Mouse (Mus musculus): Measurements from ENCODE around the gene Scamp3. TPM values are rescaled to one million over a fixed set of nuclear protein-coding genes. Genes with fewer than 3 reads are reported as not detected.

Gene Scamp3
- polyA plus RNA-seq, 2 experiments, result 93.9 to 114 TPM

DNA sequence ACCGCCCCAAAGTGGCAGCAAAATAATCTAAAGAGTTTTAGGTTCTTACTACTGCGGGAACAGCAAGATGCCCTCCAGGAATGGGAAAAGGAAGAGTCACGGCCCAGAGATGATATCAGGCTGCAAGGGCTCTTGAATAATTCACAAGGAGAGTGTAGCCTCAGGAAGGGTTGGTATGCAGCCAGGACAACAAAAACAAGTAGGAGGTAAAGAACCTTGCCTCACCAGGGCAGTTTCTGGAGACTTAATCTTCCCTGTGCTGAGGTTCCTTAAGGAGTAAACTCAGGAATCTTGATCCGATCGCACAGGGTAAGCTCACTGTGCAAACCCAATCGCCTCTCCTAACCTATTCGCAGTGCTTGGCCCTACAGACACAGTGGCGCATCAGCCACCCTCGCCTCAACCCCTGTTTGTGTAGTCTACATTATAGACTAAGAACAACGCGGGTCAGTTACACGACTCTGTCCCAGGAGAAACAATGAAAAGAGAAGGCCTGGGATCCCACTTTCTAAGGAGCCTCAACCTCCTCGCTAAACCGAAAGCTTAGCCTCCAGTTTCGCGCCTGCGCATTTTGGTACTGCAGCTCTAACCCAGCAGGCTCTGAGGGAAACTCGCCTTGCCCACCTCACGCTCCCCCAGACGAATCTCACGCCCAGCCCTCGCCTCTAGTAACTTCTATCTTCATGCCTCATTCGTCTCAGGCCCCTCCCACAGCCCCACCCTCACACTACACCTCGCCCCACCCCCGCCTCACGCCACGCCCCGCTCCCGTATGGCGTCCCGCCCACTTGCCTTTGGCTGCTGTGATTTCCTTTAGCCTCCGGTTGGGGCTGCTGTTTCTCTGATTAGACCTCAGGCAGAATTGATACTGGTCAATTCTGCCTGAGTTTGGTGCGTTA is 19.0 kb downstream of the Scamp3 start:
- DNase-seq (ENCODE audit: low spot score) (peak; percentile 96), ATAC-seq (ENCODE audit: low FRiP score, low read depth) (peak; percentile 96)
- Histone ChIP-seq H3K9me3 (ENCODE audit: control insufficient read depth, low read length) (no peaks in the 10 kb centered on the region), H3K27ac (replicated peaks; ENCODE audit: low read depth, low read length) (peak overlapping the region; percentile 67), H3K9ac (ENCODE audit: low read depth, low read length, severe bottlenecking) (peak overlapping the region; percentile 60), H3K36me3 (ENCODE audit: control insufficient read depth, insufficient read depth, low read length) (no peaks in the 10 kb centered on the region), H3K4me2 (replicated peaks; ENCODE audit: low read depth, low read length, severe bottlenecking) (peak overlapping the region; percentile 66), H3K4me1 (ENCODE audit: control insufficient read depth, insufficient read depth, low read length) (peaks cover 8% of the 10 kb centered on the region), H3K4me3 (replicated peaks; ENCODE audit: low read length) (peak overlapping the region; percentile 40), H3K27me3 (ENCODE audit: control insufficient read depth, insufficient read depth, low read length) (no peaks in the 10 kb centered on the region)
- WGBS, result 11% methylated on average over 33 of the region's 33 CpGs
- TF ChIP-seq POLR2A (IDR thresholded peaks at IDR 0.05; ENCODE audit: borderline replicate concordance, extremely low read depth, insufficient read depth, insufficient read length), result peak; percentile 76; the same call in 1 of the 2 replicates

DNA sequence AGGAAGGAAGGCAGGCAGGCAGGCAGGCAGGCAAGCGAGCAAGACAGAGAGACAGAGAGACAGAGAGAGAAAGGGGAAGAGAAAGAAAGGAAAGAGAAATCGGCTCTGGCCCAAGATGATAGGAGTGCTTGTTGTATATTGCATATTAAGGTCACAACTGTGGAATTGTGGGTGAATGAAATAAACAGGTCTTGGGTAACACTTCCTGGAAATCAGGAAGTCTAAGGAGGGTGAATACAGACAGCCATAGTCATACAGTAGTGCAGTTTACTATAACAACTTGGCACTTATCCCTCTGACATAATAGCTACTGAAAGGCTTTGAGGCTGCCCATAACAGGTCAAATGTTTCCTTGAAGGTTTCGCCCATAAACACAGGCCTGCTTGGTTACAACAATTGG is 22.6 kb downstream of the Scamp3 start:
- no peak for ATAC-seq (ENCODE audit: low FRiP score, low read depth)
- no peaks in the 10 kb centered on the region for H3K27me3 ChIP-seq (ENCODE audit: control insufficient read depth, insufficient read depth, low read length)
- H3K9ac ChIP-seq (ENCODE audit: low read depth, low read length, severe bottlenecking), result no peak overlapping the region
- WGBS, result 76% methylated on average over 3 of the region's 3 CpGs
- H3K4me2 ChIP-seq (replicated peaks; ENCODE audit: low read depth, low read length, severe bottlenecking), result no peak overlapping the region
- no peak overlapping the region for H3K4me3 ChIP-seq (replicated peaks; ENCODE audit: low read length)
- H3K9me3 ChIP-seq (ENCODE audit: control insufficient read depth, low read length), result no peaks in the 10 kb centered on the region
- DNase-seq (ENCODE audit: low spot score), result no peak
- TF ChIP-seq POLR2A (IDR thresholded peaks at IDR 0.05; ENCODE audit: borderline replicate concordance, extremely low read depth, insufficient read depth, insufficient read length), result no peak
- H3K36me3 ChIP-seq (ENCODE audit: control insufficient read depth, insufficient read depth, low read length), result no peaks in the 10 kb centered on the region; the same call in 1 of the 2 replicates
- H3K4me1 ChIP-seq (ENCODE audit: control insufficient read depth, insufficient read depth, low read length), result peaks cover 12% of the 10 kb centered on the region
- H3K27ac ChIP-seq (replicated peaks; ENCODE audit: low read depth, low read length), result no peak overlapping the region

DNA sequence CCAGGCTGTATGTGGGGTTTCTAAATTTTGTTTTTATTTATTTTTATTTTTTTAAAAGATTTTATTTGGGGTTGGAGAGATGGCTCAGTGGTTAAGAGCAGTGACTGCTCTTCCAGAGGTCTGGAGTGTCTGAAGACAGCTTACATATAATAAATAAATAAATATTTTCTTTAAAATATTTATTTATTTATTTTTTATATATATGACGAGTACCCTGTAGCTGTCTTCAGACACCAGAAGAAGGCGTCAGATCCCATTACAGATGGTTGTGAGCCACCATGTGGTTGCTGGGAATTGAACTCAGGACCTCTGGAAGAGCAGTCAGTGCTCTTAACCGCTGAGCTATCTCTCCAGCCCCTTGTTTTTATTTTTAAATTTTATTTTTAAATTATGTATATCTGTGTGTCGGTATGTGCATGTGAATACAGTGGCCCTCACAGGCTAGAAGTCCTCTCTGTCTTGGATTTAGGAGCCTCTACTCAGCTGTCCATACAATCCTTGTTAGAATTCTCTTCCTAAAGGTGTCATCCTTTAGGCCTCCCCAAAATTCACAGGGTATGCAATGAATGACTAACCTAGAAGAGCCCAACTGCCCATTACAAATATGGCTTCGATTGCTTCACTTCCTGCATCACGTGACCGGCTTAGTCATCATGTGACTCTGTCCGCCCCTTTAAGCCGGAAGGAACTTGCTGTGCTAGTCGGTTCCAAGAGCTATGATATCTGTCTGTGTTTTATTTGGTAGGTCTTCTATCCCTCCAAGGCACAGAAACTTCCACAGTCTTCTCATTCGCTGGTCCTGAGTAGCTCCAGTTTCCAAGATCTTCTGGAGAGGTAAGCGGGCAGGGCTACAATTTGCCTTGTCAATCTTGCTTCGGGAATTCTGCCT is 25.2 kb downstream of the Scamp3 start, which contains the start of gene Gba:
Gba (plus strand) TSS at position 676 of the 889 bp plus-strand sequence.
- ATAC-seq (ENCODE audit: low FRiP score, low read depth), result peak; percentile 92
- DNase-seq (ENCODE audit: low spot score), result peak; percentile 97
- H3K4me1 ChIP-seq (ENCODE audit: control insufficient read depth, insufficient read depth, low read length), result peaks cover 4% of the 10 kb centered on the region
- peak within 1 kb of the TSS; percentile 52 for H3K4me2 ChIP-seq (replicated peaks; ENCODE audit: low read depth, low read length, severe bottlenecking)
- H3K4me3 ChIP-seq (replicated peaks; ENCODE audit: low read length), result peak within 1 kb of the TSS; percentile 46
- H3K36me3 ChIP-seq (ENCODE audit: control insufficient read depth, insufficient read depth, low read length), result peaks cover 24% of the 10 kb centered on the region
- 27% methylated on average over 13 of the region's 13 CpGs for WGBS
- H3K9me3 ChIP-seq (ENCODE audit: control insufficient read depth, low read length), result no peaks in the 10 kb centered on the region
- TF ChIP-seq POLR2A (IDR thresholded peaks at IDR 0.05; ENCODE audit: borderline replicate concordance, extremely low read depth, insufficient read depth, insufficient read length), result no peak
- no peak within 1 kb of the TSS for H3K27ac ChIP-seq (replicated peaks; ENCODE audit: low read depth, low read length)
- no peaks in the 10 kb centered on the region for H3K27me3 ChIP-seq (ENCODE audit: control insufficient read depth, insufficient read depth, low read length)
- peak within 1 kb of the TSS; percentile 43 for H3K9ac ChIP-seq (ENCODE audit: low read depth, low read length, severe bottlenecking)

DNA sequence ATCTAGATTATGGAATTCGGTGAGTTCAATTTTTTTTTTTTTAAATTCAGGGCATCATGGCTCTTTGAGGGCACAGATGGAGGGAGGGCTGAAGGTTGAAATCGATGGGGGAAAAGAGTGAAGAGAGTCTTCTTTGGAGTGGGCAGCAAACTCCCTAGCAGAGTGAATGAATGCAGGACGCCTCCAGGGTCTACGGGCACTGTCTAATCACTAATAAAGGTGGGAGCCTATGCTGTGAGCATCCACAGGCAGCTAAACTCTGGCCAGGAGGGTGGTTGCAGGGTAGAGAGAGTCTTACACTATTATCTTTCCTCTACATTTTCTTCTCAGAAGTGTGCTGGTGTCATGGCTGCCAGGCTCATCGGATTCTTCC is 25.9 kb downstream of the Scamp3 start:
- ATAC-seq (ENCODE audit: low FRiP score, low read depth), result no peak
- peak overlapping the region; percentile 46 for H3K4me3 ChIP-seq (replicated peaks; ENCODE audit: low read length)
- TF ChIP-seq POLR2A (IDR thresholded peaks at IDR 0.05; ENCODE audit: borderline replicate concordance, extremely low read depth, insufficient read depth, insufficient read length), result no peak
- no peaks in the 10 kb centered on the region for H3K27me3 ChIP-seq (ENCODE audit: control insufficient read depth, insufficient read depth, low read length)
- 36% methylated on average over 5 of the region's 5 CpGs for WGBS
- H3K4me1 ChIP-seq (ENCODE audit: control insufficient read depth, insufficient read depth, low read length), result peaks cover 4% of the 10 kb centered on the region
- H3K27ac ChIP-seq (replicated peaks; ENCODE audit: low read depth, low read length), result no peak overlapping the region
- peaks cover 30% of the 10 kb centered on the region for H3K36me3 ChIP-seq (ENCODE audit: control insufficient read depth, insufficient read depth, low read length)
- peak overlapping the region; percentile 52 for H3K4me2 ChIP-seq (replicated peaks; ENCODE audit: low read depth, low read length, severe bottlenecking)
- H3K9me3 ChIP-seq (ENCODE audit: control insufficient read depth, low read length), result no peaks in the 10 kb centered on the region
- DNase-seq (ENCODE audit: low spot score), result no peak
- H3K9ac ChIP-seq (ENCODE audit: low read depth, low read length, severe bottlenecking), result peak overlapping the region; percentile 43

DNA sequence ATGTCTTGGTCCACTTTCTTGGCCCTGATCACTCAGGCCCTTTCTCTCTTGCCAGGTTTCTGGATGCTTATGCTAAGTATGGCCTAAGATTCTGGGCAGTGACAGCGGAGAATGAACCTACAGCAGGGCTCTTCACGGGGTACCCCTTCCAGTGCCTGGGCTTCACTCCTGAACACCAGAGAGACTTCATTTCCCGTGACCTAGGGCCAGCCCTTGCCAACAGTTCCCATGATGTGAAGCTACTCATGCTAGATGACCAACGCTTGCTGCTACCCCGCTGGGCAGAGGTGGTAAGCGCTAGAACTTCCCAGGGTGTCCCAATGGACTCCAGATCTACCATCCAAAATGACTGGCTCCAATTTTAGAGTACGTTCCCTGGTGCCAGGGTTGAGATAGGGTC is 28.8 kb downstream of the Scamp3 start:
- Histone ChIP-seq H3K27me3 (ENCODE audit: control insufficient read depth, insufficient read depth, low read length) (no peaks in the 10 kb centered on the region), H3K27ac (replicated peaks; ENCODE audit: low read depth, low read length) (no peak overlapping the region), H3K9me3 (ENCODE audit: control insufficient read depth, low read length) (no peaks in the 10 kb centered on the region), H3K4me3 (replicated peaks; ENCODE audit: low read length) (no peak overlapping the region), H3K9ac (ENCODE audit: low read depth, low read length, severe bottlenecking) (no peak overlapping the region), H3K36me3 (ENCODE audit: control insufficient read depth, insufficient read depth, low read length) (peaks cover 55% of the 10 kb centered on the region), H3K4me2 (replicated peaks; ENCODE audit: low read depth, low read length, severe bottlenecking) (no peak overlapping the region), H3K4me1 (ENCODE audit: control insufficient read depth, insufficient read depth, low read length) (peaks cover 4% of the 10 kb centered on the region)
- no peak for TF ChIP-seq POLR2A (IDR thresholded peaks at IDR 0.05; ENCODE audit: borderline replicate concordance, extremely low read depth, insufficient read depth, insufficient read length)
- no peak for DNase-seq (ENCODE audit: low spot score)
- WGBS, result 94% methylated on average over 7 of the region's 7 CpGs
- no peak for ATAC-seq (ENCODE audit: low FRiP score, low read depth)

Data from limb, embryonic 14.5 days (tissue).